Comparison of ENCODE assay signal across 21 mouse cellular contexts in the genomic region with DNA sequence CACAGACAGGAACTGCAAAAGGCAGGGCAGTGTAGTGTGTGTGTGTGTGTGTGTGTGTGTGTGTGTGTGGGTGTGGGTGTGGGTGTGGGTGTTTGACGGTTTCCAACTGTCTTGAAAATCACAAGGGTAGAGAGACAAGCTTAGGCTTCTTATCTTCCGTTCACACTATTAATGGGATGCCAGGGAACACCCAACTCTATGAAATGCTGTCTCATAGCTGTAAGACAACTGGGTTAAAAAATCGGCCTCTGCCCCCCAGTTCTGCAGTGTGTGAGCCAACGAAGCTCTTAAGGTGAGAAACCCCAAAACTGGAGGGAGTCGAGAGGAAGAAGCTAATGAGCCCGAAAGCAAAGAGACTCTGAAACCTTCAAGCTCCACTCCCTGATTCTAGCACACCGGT.
A peak's percentile ranks its signal among the peaks of the same experiment; 100 is the strongest.
DNase-seq lines count a peak whose midpoint lies in the region; ATAC-seq and TF ChIP-seq lines count a peak whose summit lies in the region.
"Had no signal": no experiment of that assay in that cellular context is flagged by ENCODE, and none has a peak within 500 bp of the region (broad histone marks: within the 10 kb centered on the region; RNA-seq: fewer than 3 reads in every experiment).

No protein-coding gene starts in this region.

- no peak overlapping the region for H3K4me3 ChIP-seq in heart, embryonic 15.5 days
- no peak overlapping the region for H3K4me3 ChIP-seq in heart, adult 2 months
- H3K4me3 ChIP-seq in liver, embryonic 11.5 days (ENCODE audit: low read depth, low read length): no peak overlapping the region
- H3K4me3 ChIP-seq in liver, postnatal 0 days (ENCODE audit: low read depth, low read length): no peak overlapping the region
- no peak overlapping the region for H3K4me3 ChIP-seq in midbrain, embryonic 15.5 days
- H3K4me3 ChIP-seq: forebrain, embryonic 13.5 days; layer of hippocampus, adult 2 months; neural tube, embryonic 15.5 days had no signal

- no peak for DNase-seq in heart, adult 2 months
- DNase-seq in liver, embryonic 11.5 days (ENCODE audit: low spot score): no peak
- peak; percentile 24 for DNase-seq in liver, postnatal 0 days
- no peak for DNase-seq in B cell, adult 2 months
- no peak for DNase-seq in testis, postnatal 14 days (ENCODE audit: low spot score)
- DNase-seq: adrenal gland, postnatal 25 days; cerebellum, adult 9-11 months; gastrocnemius, postnatal 36 days; kidney, postnatal 25 days; layer of hippocampus, postnatal 36 days; lung, adult 18-20 months; lung, postnatal 14 days; midbrain, embryonic 14.5 days; thymus, postnatal 25 days had no signal

- no peaks in the 10 kb centered on the region for H3K36me3 ChIP-seq in heart, embryonic 15.5 days
- H3K36me3 ChIP-seq in heart, adult 2 months (ENCODE audit: control insufficient read depth, insufficient read depth, low read length): no peaks in the 10 kb centered on the region; the same call in 1 of the 2 replicates
- H3K36me3 ChIP-seq in liver, embryonic 11.5 days (ENCODE audit: control insufficient read depth, insufficient read depth, low read length): no peaks in the 10 kb centered on the region
- no peaks in the 10 kb centered on the region for H3K36me3 ChIP-seq in liver, postnatal 0 days (replicated peaks; ENCODE audit: insufficient read depth, low read length)
- H3K36me3 ChIP-seq in midbrain, embryonic 15.5 days (replicated peaks): no peaks in the 10 kb centered on the region
- H3K36me3 ChIP-seq: neural tube, embryonic 15.5 days had no signal

- H3K4me2 ChIP-seq in heart, embryonic 15.5 days: no peak overlapping the region
- H3K4me2 ChIP-seq in liver, embryonic 11.5 days: no peak overlapping the region
- no peak overlapping the region; the same call in 1 of the 2 replicates for H3K4me2 ChIP-seq in liver, postnatal 0 days (ENCODE audit: low read depth, low read length)
- no peak overlapping the region for H3K4me2 ChIP-seq in midbrain, embryonic 15.5 days
- H3K4me2 ChIP-seq: forebrain, embryonic 13.5 days; neural tube, embryonic 15.5 days had no signal

- no peak overlapping the region for H3K9ac ChIP-seq in heart, embryonic 15.5 days
- no peak overlapping the region for H3K9ac ChIP-seq in heart, adult 2 months (ENCODE audit: low read depth, low read length)
- H3K9ac ChIP-seq in liver, embryonic 11.5 days (ENCODE audit: low read depth, low read length): no peak overlapping the region
- H3K9ac ChIP-seq in liver, postnatal 0 days (replicated peaks): no peak overlapping the region
- no peak overlapping the region for H3K9ac ChIP-seq in midbrain, embryonic 15.5 days
- H3K9ac ChIP-seq: forebrain, embryonic 13.5 days; neural tube, embryonic 15.5 days had no signal

- no peaks in the 10 kb centered on the region for H3K27me3 ChIP-seq in heart, embryonic 15.5 days
- no peaks in the 10 kb centered on the region for H3K27me3 ChIP-seq in heart, adult 2 months (ENCODE audit: control insufficient read depth, insufficient read depth, low read length)
- H3K27me3 ChIP-seq in liver, embryonic 11.5 days (replicated peaks; ENCODE audit: control insufficient read depth, insufficient read depth, low read length): no peaks in the 10 kb centered on the region
- no peaks in the 10 kb centered on the region for H3K27me3 ChIP-seq in liver, postnatal 0 days (ENCODE audit: insufficient read depth, low read length)
- H3K27me3 ChIP-seq in midbrain, embryonic 15.5 days (replicated peaks): no peaks in the 10 kb centered on the region
- H3K27me3 ChIP-seq: forebrain, embryonic 13.5 days; neural tube, embryonic 15.5 days had no signal

- intact Hi-C loops in heart, adult 2 months (cut with DNase I): loop anchor here (2.0 to 10.0 kb wide), 2 partner anchors 54 to 174 kb away; no protein-coding TSS in a partner anchor

- ATAC-seq in heart, embryonic 15.5 days (replicated peaks; ENCODE audit: insufficient number of reproducible peaks, insufficient read depth, low FRiP score, low read depth): peak; percentile 10; the same call in 1 of the 2 replicates
- peak; percentile 65 for ATAC-seq in common myeloid progenitor, adult 5-6 weeks (replicated peaks; ENCODE audit: low read depth, poor library complexity, severe bottlenecking)
- ATAC-seq in liver, embryonic 11.5 days (replicated peaks; ENCODE audit: low FRiP score): peak; percentile 89
- peak; percentile 91 for ATAC-seq in liver, postnatal 0 days
- ATAC-seq in midbrain, embryonic 15.5 days (replicated peaks): no peak
- ATAC-seq: forebrain, embryonic 13.5 days; intestine, postnatal 0 days had no signal

- no peaks in the 10 kb centered on the region for H3K9me3 ChIP-seq in heart, embryonic 15.5 days (replicated peaks)
- no peaks in the 10 kb centered on the region for H3K9me3 ChIP-seq in liver, embryonic 11.5 days (ENCODE audit: control insufficient read depth, low read length)
- no peaks in the 10 kb centered on the region for H3K9me3 ChIP-seq in liver, postnatal 0 days (ENCODE audit: low read length)
- H3K9me3 ChIP-seq in midbrain, embryonic 15.5 days: no peaks in the 10 kb centered on the region
- H3K9me3 ChIP-seq: forebrain, embryonic 13.5 days; neural tube, embryonic 15.5 days had no signal

- WGBS in heart, embryonic 15.5 days: 41% methylated on average over 7 of the region's 7 CpGs
- WGBS in heart, adult 2 months: 56% methylated on average over 7 of the region's 7 CpGs
- WGBS in liver, embryonic 11.5 days: 44% methylated on average over 7 of the region's 7 CpGs
- 38% methylated on average over 7 of the region's 7 CpGs for WGBS in liver, postnatal 0 days (ENCODE audit: insufficient replicate concordance)
- WGBS in midbrain, embryonic 15.5 days: 84% methylated on average over 7 of the region's 7 CpGs

- TF ChIP-seq CTCF in heart, adult 2 months (IDR thresholded peaks at IDR 0.05): no peak
- TF ChIP-seq CTCF in liver, postnatal 0 days (IDR thresholded peaks at IDR 0.05; ENCODE audit: low read depth): no peak

- H3K27ac ChIP-seq in heart, embryonic 15.5 days: no peak overlapping the region
- H3K27ac ChIP-seq in heart, adult 2 months: no peak overlapping the region
- peak overlapping the region; percentile 43; the same call in 1 of the 2 replicates for H3K27ac ChIP-seq in liver, embryonic 11.5 days (ENCODE audit: low read depth, low read length)
- no peak overlapping the region for H3K27ac ChIP-seq in liver, postnatal 0 days (ENCODE audit: low read depth)
- H3K27ac ChIP-seq in midbrain, embryonic 15.5 days: no peak overlapping the region
- H3K27ac ChIP-seq: forebrain, embryonic 13.5 days; layer of hippocampus, adult 2 months; neural tube, embryonic 15.5 days had no signal

- H3K79me2 ChIP-seq in heart, adult 2 months (replicated peaks; ENCODE audit: control insufficient read depth, insufficient read depth, low read length): no peaks in the 10 kb centered on the region

- no peak for TF ChIP-seq EP300 in heart, adult 2 months (IDR thresholded peaks at IDR 0.05; ENCODE audit: insufficient read depth, low read depth, low read length)
- TF ChIP-seq EP300 in liver, postnatal 0 days (IDR thresholded peaks at IDR 0.05; ENCODE audit: low read depth): peak; percentile 74

- peaks cover 44% of the 10 kb centered on the region for H3K4me1 ChIP-seq in heart, embryonic 15.5 days (replicated peaks)
- H3K4me1 ChIP-seq in heart, adult 2 months (ENCODE audit: control insufficient read depth, insufficient read depth, low read length): peaks cover 6% of the 10 kb centered on the region
- H3K4me1 ChIP-seq in liver, embryonic 11.5 days (replicated peaks; ENCODE audit: control insufficient read depth, insufficient read depth, low read length): peaks cover 9% of the 10 kb centered on the region; the same call in 1 of the 2 replicates
- no peaks in the 10 kb centered on the region for H3K4me1 ChIP-seq in liver, postnatal 0 days (ENCODE audit: insufficient read depth)
- peaks cover 7% of the 10 kb centered on the region; the same call in 1 of the 2 replicates for H3K4me1 ChIP-seq in midbrain, embryonic 15.5 days

- TF ChIP-seq POLR2A in heart, adult 2 months (IDR thresholded peaks at IDR 0.05; ENCODE audit: insufficient read depth, low read depth, low read length): no peak
